Comparison of ENCODE assay signal across 19 mouse cellular contexts in the genomic region with DNA sequence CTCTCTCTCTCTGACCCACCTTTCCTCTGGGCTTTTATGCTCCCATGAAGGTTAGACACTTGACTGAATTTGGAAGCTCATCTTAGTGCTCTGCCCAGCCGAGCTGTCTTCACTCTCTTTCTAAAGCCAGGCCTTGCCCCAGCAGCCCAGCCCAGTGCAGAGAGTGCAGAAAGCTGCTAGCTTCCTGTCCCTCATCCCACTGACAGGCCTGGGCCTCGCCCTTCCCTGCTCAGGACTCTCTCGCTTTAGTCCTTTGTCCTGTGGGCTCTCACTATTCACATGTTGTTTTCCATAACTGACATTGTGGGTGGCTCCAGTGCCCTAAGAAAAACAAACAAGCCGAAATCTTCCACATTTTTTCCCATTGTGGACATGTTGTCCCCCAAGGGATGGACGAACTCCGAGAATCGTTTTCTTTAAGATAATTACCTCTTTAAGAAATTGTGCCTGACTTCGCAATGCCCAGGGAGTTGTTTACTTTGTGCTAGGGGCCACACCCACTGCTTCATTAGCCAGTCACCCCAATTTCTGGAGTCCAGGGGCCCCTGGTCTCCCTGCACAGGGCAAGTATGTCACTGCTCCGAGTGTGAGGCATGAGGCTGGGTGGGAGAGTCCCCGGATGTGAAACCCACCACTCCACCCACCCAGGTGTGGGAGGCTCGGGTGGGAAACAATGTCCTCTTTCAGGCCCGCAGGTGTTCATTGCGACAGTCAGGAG.
A peak's percentile ranks its signal among the peaks of the same experiment; 100 is the strongest.
DNase-seq lines count a peak whose midpoint lies in the region; ATAC-seq and TF ChIP-seq lines count a peak whose summit lies in the region.
"Had no signal": no experiment of that assay in that cellular context is flagged by ENCODE, and none has a peak within 500 bp of the region (broad histone marks: within the 10 kb centered on the region; RNA-seq: fewer than 3 reads in every experiment).

No protein-coding gene starts in this region.

- no peak for ATAC-seq in forebrain, embryonic 14.5 days
- no peak for ATAC-seq in limb, embryonic 13.5 days (ENCODE audit: low FRiP score, low read depth)
- ATAC-seq: forebrain, embryonic 16.5 days; Patski had no signal

- H3K9ac ChIP-seq in forebrain, embryonic 14.5 days (ENCODE audit: low read length): no peak overlapping the region
- no peak overlapping the region for H3K9ac ChIP-seq in limb, embryonic 13.5 days
- H3K9ac ChIP-seq: heart, embryonic 13.5 days; hindbrain, embryonic 13.5 days had no signal

- H3K4me2 ChIP-seq in forebrain, embryonic 14.5 days (ENCODE audit: low read length): no peak overlapping the region
- no peak overlapping the region for H3K4me2 ChIP-seq in limb, embryonic 13.5 days (replicated peaks)
- H3K4me2 ChIP-seq: heart, embryonic 13.5 days; hindbrain, embryonic 13.5 days; midbrain, embryonic 11.5 days had no signal

- TF ChIP-seq POLR2A in lung, adult 2 months (IDR thresholded peaks at IDR 0.05; ENCODE audit: borderline replicate concordance, extremely low read depth, low read depth, low read length): no peak

- no peak overlapping the region for H3K4me3 ChIP-seq in forebrain, embryonic 10.5 days
- H3K4me3 ChIP-seq in forebrain, embryonic 14.5 days (ENCODE audit: low read depth, low read length): no peak overlapping the region
- H3K4me3 ChIP-seq in lung, adult 2 months (replicated peaks; ENCODE audit: extremely low read depth, low read depth, low read length): no peak overlapping the region
- H3K4me3 ChIP-seq in limb, embryonic 13.5 days: no peak overlapping the region
- H3K4me3 ChIP-seq: heart, embryonic 13.5 days; hindbrain, embryonic 13.5 days; myocyte had no signal

- DNase-seq in forebrain, embryonic 10.5 days (ENCODE audit: extremely low spot score, low spot score): no peak
- no peak for DNase-seq in forebrain, embryonic 14.5 days (ENCODE audit: low spot score)
- peak; percentile 22 for DNase-seq in lung, postnatal 10 days
- no peak for DNase-seq in lung, adult 2 months
- DNase-seq in yolk sac, embryonic 10.5 days (ENCODE audit: low spot score): peak; percentile 42
- DNase-seq in right cerebral cortex, postnatal 4 days: no peak
- DNase-seq in adipocyte (ENCODE audit: low spot score): no peak
- DNase-seq: cerebellum, adult 11-12 months; gastrocnemius, postnatal 10 days; lung, postnatal 14 days; right cerebral cortex, postnatal 25 days; thymus, postnatal 14 days had no signal

- 0 out of 2 replicates have a peak, but pooled peaks cover 8% of the 10 kb centered on the region for H3K27me3 ChIP-seq in forebrain, embryonic 10.5 days (ENCODE audit: poor library complexity, severe bottlenecking)
- no peaks in the 10 kb centered on the region for H3K27me3 ChIP-seq in forebrain, embryonic 14.5 days (replicated peaks; ENCODE audit: control insufficient read depth, insufficient read depth, low read length)
- peaks cover 2% of the 10 kb centered on the region for H3K27me3 ChIP-seq in limb, embryonic 13.5 days
- H3K27me3 ChIP-seq: hindbrain, embryonic 13.5 days; Patski had no signal

- no peaks in the 10 kb centered on the region for H3K9me3 ChIP-seq in forebrain, embryonic 10.5 days
- H3K9me3 ChIP-seq in forebrain, embryonic 14.5 days (replicated peaks; ENCODE audit: control insufficient read depth, low read length): no peaks in the 10 kb centered on the region
- no peaks in the 10 kb centered on the region for H3K9me3 ChIP-seq in limb, embryonic 13.5 days
- H3K9me3 ChIP-seq: heart, embryonic 13.5 days; hindbrain, embryonic 13.5 days had no signal

- 68% methylated on average over 13 of the region's 13 CpGs for whole genome bisulfite sequencing in forebrain, embryonic 10.5 days
- whole genome bisulfite sequencing in forebrain, embryonic 14.5 days: 63% methylated on average over 13 of the region's 13 CpGs
- WGBS in lung, adult 2 months: 53% methylated on average over 13 of the region's 13 CpGs
- 55% methylated on average over 13 of the region's 13 CpGs for WGBS in limb, embryonic 13.5 days

- peak overlapping the region; percentile 13; the same call in 1 of the 2 replicates for H3K27ac ChIP-seq in forebrain, embryonic 10.5 days
- no peak overlapping the region for H3K27ac ChIP-seq in forebrain, embryonic 14.5 days (ENCODE audit: low read depth, low read length)
- peak overlapping the region; percentile 39; the same call in 1 of the 2 replicates for H3K27ac ChIP-seq in limb, embryonic 13.5 days
- H3K27ac ChIP-seq: heart, embryonic 13.5 days; hindbrain, embryonic 13.5 days had no signal

- H3K4me1 ChIP-seq in forebrain, embryonic 10.5 days: peaks cover 49% of the 10 kb centered on the region
- H3K4me1 ChIP-seq in forebrain, embryonic 14.5 days (ENCODE audit: control insufficient read depth, insufficient read depth, low read length): no peaks in the 10 kb centered on the region
- H3K4me1 ChIP-seq in lung, adult 2 months (ENCODE audit: control insufficient read depth, insufficient read depth, low read length): no peaks in the 10 kb centered on the region
- H3K4me1 ChIP-seq in limb, embryonic 13.5 days: peaks cover 46% of the 10 kb centered on the region

- no peak for TF ChIP-seq CTCF in lung, adult 2 months (IDR thresholded peaks at IDR 0.05; ENCODE audit: insufficient read depth, low read length)

- no peaks in the 10 kb centered on the region for H3K36me3 ChIP-seq in forebrain, embryonic 10.5 days (replicated peaks)
- H3K36me3 ChIP-seq in forebrain, embryonic 14.5 days (ENCODE audit: control insufficient read depth, insufficient read depth, low read length): no peaks in the 10 kb centered on the region
- H3K36me3 ChIP-seq in limb, embryonic 13.5 days: no peaks in the 10 kb centered on the region
- H3K36me3 ChIP-seq: heart, embryonic 13.5 days; hindbrain, embryonic 13.5 days had no signal

Comparison
In these comparisons a context has a peak if more than half of its experiments do, and no peak if none do; other contexts are left out.
1. DNase-seq: peak in lung, postnatal 10 days (single experiment) and yolk sac, embryonic 10.5 days (single experiment); none in forebrain, embryonic 10.5 days (single experiment), forebrain, embryonic 14.5 days (single experiment), lung, adult 2 months (single experiment), right cerebral cortex, postnatal 4 days (single experiment) and adipocyte (single experiment).